Mouse (Mus musculus): ENCODE results near the gene Prox2. TPM values are rescaled to one million over a fixed set of nuclear protein-coding genes. Genes with fewer than 3 reads are reported as not detected.

The Prox2 gene
- total RNA-seq (2023), result 1 to 10 TPM; 5.7 to 7.3 TPM

DNA sequence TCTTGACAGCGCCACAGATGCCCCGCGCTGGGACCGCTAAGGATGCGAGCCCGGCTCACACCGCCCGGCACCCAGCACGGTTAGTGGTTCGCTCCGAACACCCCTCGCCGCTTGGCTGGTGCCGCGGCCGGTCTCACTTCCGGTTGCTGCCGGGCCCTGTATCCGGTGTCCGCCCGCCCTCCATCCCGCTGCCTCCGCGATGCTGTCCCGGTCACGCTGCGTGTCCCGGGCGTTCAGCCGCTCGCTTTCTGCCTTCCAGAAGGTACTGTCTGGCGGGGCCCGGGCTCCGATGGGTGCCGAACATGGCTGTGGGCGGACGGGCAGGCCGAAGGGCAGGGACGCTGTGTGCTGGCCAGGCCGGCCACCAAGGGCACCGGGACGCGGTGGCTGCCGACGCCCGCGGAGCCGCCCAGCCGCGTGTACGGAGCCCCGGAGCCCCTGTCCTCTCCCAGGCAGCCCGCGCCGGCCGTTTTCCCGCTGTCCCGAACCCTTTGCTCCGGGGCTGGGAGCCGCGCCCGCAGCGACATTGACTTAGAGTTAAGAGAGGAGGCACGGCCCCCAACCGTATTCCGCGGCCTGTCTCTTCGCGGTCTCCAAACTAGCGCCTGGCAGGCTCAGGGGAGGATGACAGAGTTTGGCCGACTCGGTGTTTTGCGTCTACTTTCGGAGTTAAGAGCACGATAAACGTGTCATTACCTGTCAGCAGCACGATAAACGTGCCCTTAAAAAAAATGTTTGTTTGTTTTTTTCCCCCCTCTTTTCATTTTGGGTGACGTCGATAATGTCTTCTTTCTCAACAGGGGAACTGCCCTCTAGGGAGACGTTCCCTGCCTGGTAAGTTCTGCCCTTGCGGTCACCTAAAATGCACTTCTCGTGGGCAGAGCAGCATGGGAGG is at the start of gene Prox2, which contains the start of gene Dlst:
Prox2 (minus strand) TSS at position 62 of the 895 bp plus-strand sequence.
Dlst (plus strand) TSS at position 136 of the 895 bp plus-strand sequence.

DNA sequence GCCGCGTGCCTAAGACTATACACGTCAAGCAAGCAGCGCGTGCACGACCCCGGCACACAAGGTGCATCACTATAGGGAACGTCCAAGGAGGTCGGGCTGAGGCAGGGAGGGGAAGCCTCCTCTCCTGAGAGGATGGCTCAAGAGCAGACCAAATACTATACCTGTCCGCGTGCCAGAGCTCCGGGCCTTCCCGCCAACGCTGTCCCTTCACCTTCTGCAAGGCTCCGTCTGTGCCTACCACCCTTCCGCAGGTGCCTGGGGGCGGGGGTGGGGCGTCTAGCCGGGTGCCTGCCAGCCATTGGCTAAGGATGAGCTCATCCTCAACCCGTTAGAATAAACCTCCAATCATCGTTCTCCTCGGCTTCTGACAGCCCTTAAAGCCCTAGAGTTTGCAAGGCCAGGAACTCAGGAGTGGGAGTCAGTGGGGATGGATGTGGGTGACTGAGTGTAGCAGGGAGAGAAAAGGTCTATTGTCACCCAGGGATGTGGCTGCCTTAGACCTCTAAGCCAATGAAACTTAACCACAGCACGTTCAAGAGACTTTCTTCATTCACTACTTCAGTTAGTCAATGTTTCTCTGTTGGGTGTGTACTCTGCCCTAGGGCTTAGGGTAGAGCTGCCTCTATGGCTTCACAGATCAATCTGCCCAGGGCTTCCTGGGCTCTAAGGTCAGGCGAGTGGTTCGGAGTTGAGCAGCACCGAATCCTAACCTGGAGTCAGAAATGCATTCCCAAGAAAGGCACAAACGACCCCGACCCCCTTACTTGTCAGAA is 40.6 kb upstream of the Prox2 start, which contains the start of gene Rps6kl1:
Rps6kl1 (minus strand) TSS at position 263 of the 773 bp plus-strand sequence.

Other genes with a start within 250 kb of the Prox2 start
- under 1 TPM; 0.18 to 0.28 TPM for gene Ltbp2, start 234.2 kb downstream of the Prox2 start, total RNA-seq (2023)
- gene Fcf1, start 139.9 kb downstream of the Prox2 start, total RNA-seq (2023), result 10 to 100 TPM; 41.9 to 44.0 TPM
- 10 to 100 TPM; 38.3 to 41.5 TPM for gene Arel1, start 139.9 kb downstream of the Prox2 start, total RNA-seq (2023)
- 10 to 100 TPM; 31.4 to 32.7 TPM for gene Ylpm1, start 114.4 kb downstream of the Prox2 start, total RNA-seq (2023)
- 100 to 1,000 TPM; 247 to 279 TPM for gene Dlst, start 74 bp upstream of the Prox2 start, total RNA-seq (2023)
- gene Rps6kl1, start 40.5 kb upstream of the Prox2 start, total RNA-seq (2023), result under 1 TPM in 1 of 2 experiments, not detected in 1; 0.15 TPM
- not detected for gene Pgf, start 67.0 kb upstream of the Prox2 start, total RNA-seq (2023)
- gene Eif2b2, start 108.7 kb upstream of the Prox2 start, total RNA-seq (2023), result 10 to 100 TPM; 71.0 to 82.4 TPM
- 1 to 10 TPM; 4.1 to 5.3 TPM for gene Mlh3, start 159.8 kb upstream of the Prox2 start, total RNA-seq (2023)
- gene Acyp1, start 177.7 kb upstream of the Prox2 start, total RNA-seq (2023), result 10 to 100 TPM; 14.2 to 18.8 TPM
- not detected for gene Zc2hc1c, start 177.8 kb upstream of the Prox2 start, total RNA-seq (2023)
- gene Nek9, start 228.6 kb upstream of the Prox2 start, total RNA-seq (2023), result 10 to 100 TPM; 53.4 to 53.7 TPM